Mouse (Mus musculus) B cell, adult 2 months (primary cell): ENCODE results near the gene Coro1b.

ENCODE experiments used
- DNase-seq, 2 experiments: peaks; one replicate each; pipeline ENCODE4 v3.0.0; 2022

Gene Coro1b

GRCm38 (mm10) chr19:4192251-4192985 lies 44.0 kb downstream of the Coro1b start:
- no peak for DNase-seq

- DNase-seq: no peak
Measured at GRCm38 (mm10) chr19:4193129-4193528, 44.7 kb downstream of the Coro1b start.

- no peak for DNase-seq
Measured at GRCm38 (mm10) chr19:4194021-4194724, 45.8 kb downstream of the Coro1b start.

- no peak for DNase-seq
Measured at GRCm38 (mm10) chr19:4194776-4195650, 46.6 kb downstream of the Coro1b start.

- DNase-seq: no peak
Measured at GRCm38 (mm10) chr19:4196048-4196447, 47.6 kb downstream of the Coro1b start.

- no peak for DNase-seq
Measured at GRCm38 (mm10) chr19:4196548-4196947, 48.1 kb downstream of the Coro1b start.

GRCm38 (mm10) chr19:4197180-4197579 lies 48.8 kb downstream of the Coro1b start:
- no peak for DNase-seq

- DNase-seq: peak; percentile 92 to 94
Measured at GRCm38 (mm10) chr19:4201291-4201909, 53.0 kb downstream of the Coro1b start, which contains the start of gene Rad9a. Gene Rad9a (minus strand): TSS chr19:4201662.

- no peak for DNase-seq
Measured at GRCm38 (mm10) chr19:4202149-4202548, 53.7 kb downstream of the Coro1b start.

- DNase-seq: peak in 1 of 2 experiments; percentile 55
Measured at GRCm38 (mm10) chr19:4203148-4203547, 54.7 kb downstream of the Coro1b start.
